Mouse (Mus musculus): ENCODE data around the gene Zfp292. TPM values are rescaled to one million over a fixed set of nuclear protein-coding genes. Genes with fewer than 3 reads are reported as not detected.

Zfp292 gene
- polyA plus RNA-seq (2012; ENCODE audit: low replicate concordance) = 2.8 and 4.2 TPM in 2 replicates

DNA sequence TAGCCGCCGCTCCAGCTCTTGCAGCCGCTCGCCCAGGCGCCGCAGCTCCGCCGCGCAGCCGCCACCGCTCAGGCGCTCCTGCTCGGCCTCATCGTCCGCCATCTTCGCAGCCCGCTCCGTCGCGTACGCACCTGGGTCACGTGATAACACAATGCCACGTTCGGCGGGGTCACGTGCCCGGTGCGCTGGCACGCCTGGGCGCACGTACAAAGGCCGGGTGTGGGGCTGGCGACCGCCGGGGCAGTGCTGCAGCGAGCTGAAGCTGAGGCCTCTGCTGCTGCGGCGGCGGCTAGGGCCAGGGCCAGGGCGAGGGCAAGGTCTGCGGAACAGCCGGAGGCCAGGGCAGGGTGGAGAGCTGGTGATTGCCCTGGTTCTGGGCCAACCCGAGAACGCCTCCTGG, at the start of gene Zfp292:
TSS of gene Zfp292 (minus strand) at position 143 of the 400 bp plus-strand sequence.

DNA sequence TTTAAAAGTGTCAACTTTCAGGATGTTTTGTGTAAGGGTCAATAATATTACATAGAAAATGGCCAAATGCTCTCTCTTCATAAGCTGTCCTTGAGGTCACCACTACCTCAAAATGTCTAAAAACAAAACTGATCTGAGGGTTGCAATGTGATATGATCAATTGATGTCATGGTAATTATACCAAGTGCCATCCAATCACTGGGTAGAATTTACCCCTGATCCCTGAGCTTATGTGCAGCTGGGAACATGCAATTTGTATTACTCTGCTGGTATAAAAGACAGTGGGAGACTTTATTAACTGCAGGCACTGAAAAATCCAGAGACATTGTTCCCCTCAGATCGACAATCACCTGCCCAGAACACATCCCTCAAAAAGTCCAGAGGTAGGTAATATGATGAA, 10.7 kb upstream of the Zfp292 start, which contains the start of gene Cga:
TSS of gene Cga (plus strand) at position 301 of the 400 bp plus-strand sequence.

DNA sequence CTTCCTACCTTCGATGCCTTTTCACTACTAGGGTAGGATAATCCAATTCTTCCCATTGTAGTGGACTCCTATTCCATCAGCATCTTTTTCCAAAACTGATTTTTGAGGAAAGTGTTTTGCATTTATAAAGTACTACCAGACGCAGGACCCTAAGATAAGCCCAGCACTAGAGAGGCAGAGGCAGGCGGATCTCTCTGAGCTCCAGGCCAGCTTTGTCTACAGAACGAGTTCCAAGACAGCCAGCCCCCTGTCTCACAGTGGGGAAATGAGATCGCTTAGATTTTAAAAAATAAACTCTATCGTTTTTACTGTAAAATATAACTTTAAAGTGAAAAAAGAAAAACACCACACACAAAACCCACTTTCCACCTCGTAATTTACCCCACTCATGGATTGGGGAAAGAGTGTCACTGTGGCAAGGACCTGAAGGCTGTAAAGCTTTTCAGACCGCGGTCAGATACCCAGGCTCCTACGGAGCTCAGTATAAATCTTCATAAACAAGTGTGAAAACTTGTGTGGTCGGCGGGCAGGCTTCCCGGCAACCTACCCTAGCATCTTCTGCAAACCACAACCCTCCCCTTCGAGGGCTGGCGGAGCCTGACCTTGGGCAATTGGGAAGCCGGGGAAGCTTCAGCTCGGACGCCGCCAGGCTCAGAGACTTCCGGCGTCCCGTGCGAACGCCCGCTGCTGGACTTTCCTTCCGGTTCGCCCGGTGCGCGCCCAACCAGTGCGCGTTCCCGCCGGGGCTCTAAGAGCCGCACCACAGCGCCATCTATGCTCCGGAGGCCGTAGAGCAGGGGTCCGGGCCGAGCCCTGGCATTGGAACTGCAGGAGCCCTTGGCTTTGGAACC, 104.9 kb downstream of the Zfp292 start, which contains the start of gene Smim8:
TSS of gene Smim8 (minus strand) at position 747 of the 851 bp plus-strand sequence.

DNA sequence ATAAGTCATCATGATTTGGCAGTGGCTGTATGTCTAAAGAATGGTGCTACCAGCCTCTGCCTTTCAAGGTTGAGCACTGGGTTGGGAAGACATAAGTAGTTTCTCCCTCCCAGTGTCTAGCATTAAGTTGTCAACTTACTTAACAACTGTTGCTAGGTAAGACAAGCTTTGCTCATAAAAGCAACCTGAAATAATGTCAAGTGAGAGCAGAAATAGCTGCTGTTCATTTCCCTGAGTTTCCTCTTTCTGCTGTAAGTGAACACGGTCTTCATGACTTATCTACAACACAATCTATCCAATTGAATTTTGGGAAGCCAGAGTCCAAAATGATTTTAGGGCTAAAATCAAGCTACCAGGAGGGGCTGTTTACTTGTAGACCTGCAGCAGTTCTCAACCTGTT, 126.6 kb downstream of the Zfp292 start, which contains the start of gene Gm136:
TSS of gene Gm136 (minus strand) at position 101 of the 400 bp plus-strand sequence.

Other genes starting within 250 kb of the Zfp292 start
- gene Slc35a1, start 195.5 kb downstream of the Zfp292 start, polyA plus RNA-seq (2012; ENCODE audit: low replicate concordance) = 1.2 and 2.0 TPM in 2 replicates
- not detected in 2 replicates for gene Cfap206, start 152.8 kb downstream of the Zfp292 start, polyA plus RNA-seq (2012; ENCODE audit: low replicate concordance)
- not detected in 2 replicates for gene Gm136, start 126.7 kb downstream of the Zfp292 start, polyA plus RNA-seq (2012; ENCODE audit: low replicate concordance)
- gene Smim8, start 104.5 kb downstream of the Zfp292 start, polyA plus RNA-seq (2012; ENCODE audit: low replicate concordance) = 4.4 and 15.0 TPM in 2 replicates
- gene Cga, start 10.8 kb upstream of the Zfp292 start, polyA plus RNA-seq (2012; ENCODE audit: low replicate concordance) = not detected in 2 replicates